Mouse (Mus musculus) embryonic fibroblast, embryonic 13.5 days (primary cell): ENCODE data around the gene Tjp2. TPM values are rescaled to one million over a fixed set of nuclear protein-coding genes. Genes with fewer than 3 reads are reported as not detected.

Experiments
- H3K27ac ChIP-seq: 2 replicates; pipeline ENCODE4 v1.5.1; 2012; ENCODE audit warnings: low read length, control low read depth, inconsistent platforms; ENCODE audit not compliant: insufficient read depth
- H3K4me1 ChIP-seq: 2 replicates; pipeline ENCODE4 v1.6.1; 2011; ENCODE audit warnings: low read length; ENCODE audit not compliant: control insufficient read depth, insufficient read depth
- H3K4me3 ChIP-seq: 2 replicates; pipeline ENCODE4 v1.5.1; 2011; ENCODE audit warnings: mild to moderate bottlenecking, control low read depth, low read length; ENCODE audit not compliant: insufficient read depth
- CTCF ChIP-seq: IDR thresholded peaks from 2 replicates; pipeline ENCODE4 v1.5.1; 2011; ENCODE audit warnings: mild to moderate bottlenecking, control low read depth, low read length, moderate library complexity, borderline replicate concordance; ENCODE audit not compliant: insufficient read depth
- POLR2A ChIP-seq: IDR thresholded peaks from 2 replicates; pipeline ENCODE4 v1.6.1; 2011; ENCODE audit warnings: low read depth, mild to moderate bottlenecking, control low read depth, low read length, moderate library complexity
- polyA plus RNA-seq: library from polyadenylated mRNA; stranded (reverse); fragments of >200 nt; gene quantifications from 2 replicates; pipeline ENCODE4 v1.2.4, GENCODE M21; 2011; ENCODE audit warnings: low read depth; ENCODE audit not compliant: missing spikeins, insufficient read length

The Tjp2 gene
- polyA plus RNA-seq, 1 experiment = 8.5 TPM

DNA sequence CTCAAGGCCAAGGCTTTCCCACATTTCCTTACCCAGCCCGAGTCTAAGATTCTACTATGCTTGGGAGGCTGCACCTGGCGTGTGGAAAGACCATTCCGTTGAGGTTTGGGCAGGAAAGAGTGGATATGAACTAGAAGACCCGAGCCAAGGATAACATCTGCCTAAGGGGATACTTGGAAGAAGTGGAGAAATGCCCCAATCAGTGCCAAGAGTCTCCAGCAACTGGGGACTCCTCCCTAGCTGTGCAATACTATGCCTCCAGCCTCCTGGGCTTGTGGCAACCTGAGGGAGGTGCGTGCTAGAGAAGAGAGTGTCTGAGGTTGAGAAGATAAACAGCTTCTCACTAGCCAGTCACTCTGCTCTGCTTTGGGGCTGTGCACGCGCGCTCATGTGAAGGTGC is 148.9 kb downstream of the Tjp2 start:
- TF ChIP-seq POLR2A (no peak), CTCF (no peak)
- H3K4me1 ChIP-seq = no peaks in the 10 kb centered on the region
- H3K27ac ChIP-seq = no peak overlapping the region
- H3K4me3 ChIP-seq = no peak overlapping the region

DNA sequence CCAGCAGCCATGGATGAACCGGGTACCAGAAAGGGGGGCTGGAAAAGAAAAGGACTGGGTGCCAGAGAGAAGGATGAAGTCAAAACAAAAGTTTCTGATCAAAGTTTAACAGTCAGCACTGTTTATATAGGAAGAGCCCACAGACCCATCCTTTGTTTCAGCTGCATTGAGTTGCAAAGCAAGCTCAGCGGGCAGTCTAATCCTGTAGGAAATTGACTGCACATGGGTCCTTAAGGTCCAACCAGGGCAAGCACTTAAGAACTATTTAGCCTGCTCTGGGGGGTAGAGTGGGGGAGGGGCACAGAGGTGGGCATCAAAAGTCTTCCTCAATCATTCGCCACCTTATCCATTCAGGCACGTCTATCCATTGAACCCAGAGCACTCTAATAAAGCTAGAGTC is 151.7 kb downstream of the Tjp2 start:
- Histone ChIP-seq H3K4me1 (no peaks in the 10 kb centered on the region), H3K4me3 (no peak overlapping the region), H3K27ac (no peak overlapping the region)
- TF ChIP-seq CTCF (no peak), POLR2A (no peak)

DNA sequence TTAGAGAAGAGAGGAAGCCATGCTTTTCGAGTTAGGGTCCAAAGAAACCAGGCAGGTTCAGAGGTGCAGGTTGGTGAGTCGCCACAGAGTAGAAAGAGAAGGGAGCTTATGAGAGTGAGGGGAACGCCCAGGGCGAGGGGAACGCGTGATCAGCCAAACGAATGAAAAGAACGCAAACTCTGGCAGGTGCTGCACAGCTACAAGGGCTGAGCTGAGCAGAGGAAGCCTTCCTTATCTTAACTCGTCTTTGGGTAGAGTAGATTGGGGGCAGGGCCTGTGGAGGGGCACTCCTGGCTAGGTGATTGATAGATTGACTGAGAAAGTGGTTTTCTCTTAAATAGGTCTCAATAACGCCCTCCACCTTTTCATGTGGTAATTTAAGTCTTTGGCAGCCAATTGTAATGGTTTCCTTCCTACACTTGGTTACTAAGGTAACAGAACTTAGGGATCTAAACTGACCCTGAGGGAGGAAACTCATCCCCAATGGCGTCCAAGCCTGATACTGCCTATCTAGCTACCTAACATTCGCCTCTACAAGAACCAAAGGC is 160.4 kb downstream of the Tjp2 start:
- no peaks in the 10 kb centered on the region for H3K4me1 ChIP-seq
- H3K4me3 ChIP-seq = no peak overlapping the region
- no peak overlapping the region for H3K27ac ChIP-seq
- TF ChIP-seq CTCF = no peak
- TF ChIP-seq POLR2A = no peak

DNA sequence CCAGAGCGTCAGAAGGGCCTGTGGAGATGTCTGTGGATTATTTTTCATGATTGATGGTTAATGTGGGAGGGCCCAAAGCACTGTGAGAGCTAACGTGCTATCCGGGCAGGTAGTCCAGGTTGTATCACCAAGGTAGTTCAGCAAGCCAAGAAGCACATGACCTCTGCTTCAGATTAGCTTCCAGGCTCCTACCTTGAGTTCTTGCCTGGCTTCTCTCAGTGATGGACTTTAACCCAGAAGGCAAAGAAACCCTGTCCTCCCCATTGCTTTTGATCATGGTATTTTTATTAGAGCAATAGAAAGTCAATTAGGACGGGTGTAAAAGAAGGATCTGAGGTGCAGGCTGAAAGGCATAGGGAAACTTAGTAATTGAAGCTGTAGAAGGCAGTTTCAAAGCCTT is 161.2 kb downstream of the Tjp2 start:
- no peak for TF ChIP-seq CTCF
- TF ChIP-seq POLR2A = no peak
- H3K27ac ChIP-seq = no peak overlapping the region

DNA sequence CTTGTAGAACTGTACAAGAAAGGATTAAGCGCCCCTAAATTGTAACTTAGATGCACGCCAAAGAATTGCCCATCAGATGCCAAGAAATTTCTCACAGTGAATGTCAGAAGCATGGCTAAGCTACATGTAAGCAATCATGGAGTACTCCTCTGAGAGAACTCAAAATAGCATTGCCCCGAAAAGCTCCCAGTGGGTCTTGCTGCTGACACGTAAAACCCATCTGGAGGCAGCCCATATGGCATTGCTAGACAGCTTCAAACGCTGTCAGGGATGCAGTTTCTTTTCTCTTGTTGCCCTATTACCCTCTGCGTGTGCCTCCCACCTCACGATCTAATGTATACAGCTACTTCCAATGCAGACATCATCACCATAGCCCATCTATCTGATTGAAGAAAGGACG is 166.0 kb downstream of the Tjp2 start:
- Histone ChIP-seq H3K4me3 (no peak overlapping the region), H3K27ac (no peak overlapping the region), H3K4me1 (peaks cover 7% of the 10 kb centered on the region; the same call in 1 of the 2 replicates)
- TF ChIP-seq POLR2A (no peak), CTCF (no peak)

More for the DNA sequence above, 161.2 kb downstream of the Tjp2 start:
- Histone ChIP-seq H3K4me3 (no peak overlapping the region), H3K4me1 (no peaks in the 10 kb centered on the region)

DNA sequence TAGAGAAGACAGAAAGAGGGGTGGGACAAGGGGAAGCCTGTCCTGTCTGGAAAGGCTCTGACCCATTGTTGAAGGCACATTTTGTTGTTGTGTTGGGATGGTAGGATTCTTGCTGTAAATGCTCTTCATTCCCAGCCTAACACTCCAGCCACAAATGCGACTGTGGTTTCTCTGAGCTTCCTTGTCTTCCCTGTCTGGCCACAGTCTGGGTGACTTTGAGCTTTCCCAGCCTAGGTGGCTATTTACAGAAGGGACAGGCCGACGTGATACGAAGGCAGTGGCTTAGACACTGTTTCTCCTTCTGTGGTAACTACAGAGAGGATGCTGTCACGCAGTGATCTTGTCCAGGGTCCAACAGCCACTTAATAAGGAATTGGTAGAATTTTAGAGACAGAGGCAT is 166.8 kb downstream of the Tjp2 start:
- Histone ChIP-seq H3K27ac (no peak overlapping the region), H3K4me3 (no peak overlapping the region), H3K4me1 (peaks cover 7% of the 10 kb centered on the region; the same call in 1 of the 2 replicates)
- TF ChIP-seq POLR2A (no peak), CTCF (no peak)

DNA sequence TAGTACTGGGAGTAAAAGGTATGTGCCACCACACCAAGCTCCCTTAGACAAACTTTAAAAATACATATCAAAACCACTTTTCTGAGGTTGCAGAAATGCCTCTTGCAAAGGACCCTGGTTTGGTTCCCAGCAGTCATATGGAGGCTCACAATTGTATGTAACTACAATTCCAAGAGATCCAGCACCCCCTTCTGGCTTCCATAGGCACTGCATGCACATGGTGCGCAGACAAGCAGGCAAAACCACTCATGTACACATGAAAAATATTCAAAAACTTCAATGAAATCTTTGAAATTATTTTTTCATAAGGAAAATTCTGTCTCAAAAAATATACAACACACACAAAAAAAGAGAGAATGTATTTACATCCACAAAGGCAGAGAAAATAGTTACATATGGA is 167.9 kb downstream of the Tjp2 start:
- no peak overlapping the region for H3K4me3 ChIP-seq
- H3K27ac ChIP-seq = no peak overlapping the region
- TF ChIP-seq POLR2A = no peak
- no peak for TF ChIP-seq CTCF
- peaks cover 7% of the 10 kb centered on the region; the same call in 1 of the 2 replicates for H3K4me1 ChIP-seq

DNA sequence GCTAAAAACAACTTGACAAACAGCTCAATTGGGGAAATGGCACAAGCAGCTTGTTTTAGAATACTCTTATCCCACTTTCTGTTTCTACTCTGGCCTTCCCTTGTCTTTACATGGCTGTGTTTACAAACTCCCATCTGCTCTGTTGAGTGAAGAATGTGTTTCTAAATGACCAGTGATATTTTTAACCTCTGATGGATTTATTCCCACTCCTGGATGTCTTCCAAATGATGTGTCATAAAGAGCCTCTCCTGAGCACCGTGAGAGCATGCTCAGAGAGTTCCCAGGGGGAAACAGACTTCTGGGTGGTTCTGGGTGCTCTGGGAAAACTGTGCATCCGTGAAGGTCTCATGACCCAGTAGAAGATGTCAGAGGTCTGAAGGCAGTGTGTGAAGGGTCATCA is 169.9 kb downstream of the Tjp2 start:
- no peak for TF ChIP-seq CTCF
- TF ChIP-seq POLR2A = no peak
- Histone ChIP-seq H3K4me3 (no peak overlapping the region), H3K27ac (no peak overlapping the region), H3K4me1 (peaks cover 7% of the 10 kb centered on the region; the same call in 1 of the 2 replicates)

DNA sequence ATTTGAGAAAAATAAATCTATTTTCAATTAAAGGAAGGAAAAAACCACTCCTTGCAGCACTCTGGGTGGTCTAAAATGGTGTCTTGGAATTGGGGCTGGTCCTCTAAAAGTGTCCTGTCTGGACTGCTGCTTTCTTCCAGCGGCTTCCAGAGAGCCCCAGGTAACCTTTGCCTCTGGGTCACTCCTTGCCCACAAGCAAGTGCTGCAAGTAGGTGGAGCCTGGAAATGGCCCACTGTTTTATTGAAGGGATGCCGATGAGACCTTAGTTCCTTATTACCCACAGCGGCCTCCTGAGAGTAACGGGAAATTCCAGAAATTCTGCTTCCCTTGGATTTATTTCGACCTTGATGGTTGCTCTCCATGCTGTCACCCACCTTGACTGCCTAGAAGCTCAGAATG is 170.6 kb downstream of the Tjp2 start:
- H3K4me1 ChIP-seq = peaks cover 7% of the 10 kb centered on the region; the same call in 1 of the 2 replicates
- TF ChIP-seq CTCF (no peak), POLR2A (no peak)
- no peak overlapping the region for H3K27ac ChIP-seq
- H3K4me3 ChIP-seq = no peak overlapping the region

DNA sequence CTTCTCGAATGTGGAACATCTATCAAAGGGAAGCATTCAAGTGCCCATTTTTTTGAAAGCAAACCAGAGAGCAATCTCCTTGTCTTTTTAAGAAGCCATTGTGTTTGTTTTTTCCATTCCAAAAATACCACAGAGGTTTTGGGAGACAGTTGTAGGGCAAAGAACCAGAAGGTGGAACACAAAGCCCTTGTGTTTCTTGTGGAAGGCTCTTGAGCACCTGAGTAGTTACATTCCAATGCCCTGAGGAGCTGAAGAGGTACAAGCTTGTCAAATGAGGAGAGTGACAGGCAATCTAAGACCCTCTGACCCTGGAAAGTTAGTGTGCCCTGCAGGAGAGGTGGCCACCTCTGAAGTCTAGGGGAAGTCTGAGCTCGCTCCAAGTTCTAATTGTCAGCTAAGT is 174.3 kb downstream of the Tjp2 start:
- no peak for TF ChIP-seq POLR2A
- no peak for TF ChIP-seq CTCF
- Histone ChIP-seq H3K4me3 (no peak overlapping the region), H3K4me1 (peaks cover 7% of the 10 kb centered on the region; the same call in 1 of the 2 replicates), H3K27ac (no peak overlapping the region)
